Mouse (Mus musculus): ENCODE measurements around the gene Gpalpp1. TPM values are rescaled to one million over a fixed set of nuclear protein-coding genes. Genes with fewer than 3 reads are reported as not detected.

Gene Gpalpp1
- polyA plus RNA-seq (2015; fragmentation: Nextera tagmentation; extraction: Ambion mirVana), result 9.7 and 10.0 TPM in 2 replicates

DNA sequence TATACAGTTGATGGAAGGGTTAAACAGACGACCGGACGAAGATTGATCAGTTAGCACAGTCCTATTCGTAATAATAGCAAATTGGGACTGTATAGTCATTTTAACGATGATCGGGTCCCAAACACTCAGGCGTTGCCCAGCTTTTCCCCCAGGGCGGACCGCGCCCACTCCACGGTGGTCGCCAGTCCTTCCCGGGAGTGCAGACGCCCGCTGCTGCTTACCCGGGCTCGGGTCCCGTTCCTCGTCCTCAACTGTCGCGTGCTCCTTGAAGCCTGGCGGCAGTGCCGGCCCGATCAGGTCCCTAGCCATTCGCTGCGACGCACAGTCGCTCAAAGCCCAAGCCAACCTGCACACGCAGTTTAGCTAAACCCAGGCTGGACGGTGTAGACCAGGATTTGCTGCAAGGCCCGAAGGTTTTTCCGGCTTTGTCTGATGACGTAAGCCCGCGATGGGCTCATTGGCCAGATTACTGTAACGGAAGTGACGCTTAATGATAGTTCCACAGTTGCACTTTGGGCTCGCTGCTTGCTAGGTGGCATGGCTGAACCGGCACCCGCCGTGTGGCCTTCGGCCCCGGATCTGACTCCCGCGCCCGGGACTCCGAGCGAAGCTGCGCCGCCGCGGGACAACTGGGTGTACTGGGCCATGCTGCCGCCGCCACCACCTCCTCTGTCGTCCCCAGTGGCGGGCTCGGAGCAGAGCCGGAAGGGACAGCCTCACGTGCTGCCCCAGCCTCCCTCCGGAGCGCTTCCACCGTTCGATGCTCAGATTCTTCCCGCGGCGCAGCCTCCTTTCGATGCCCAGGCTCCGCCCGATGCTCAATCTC lies at the start of gene Gpalpp1, which contains the start of gene Nufip1:
Gpalpp1 (minus strand) TSS at position 365 of the 826 bp plus-strand sequence.
Nufip1 (plus strand) TSS at position 496 of the 826 bp plus-strand sequence.
- WGBS, result under 1% methylated on average over 68 of the region's 69 CpGs
- H3K27me3 ChIP-seq (ENCODE audit: insufficient read depth, low read length), result no peaks in the 10 kb centered on the region
- no peaks in the 10 kb centered on the region for H3K9me3 ChIP-seq (replicated peaks; ENCODE audit: low read length)
- TF ChIP-seq CTCF (IDR thresholded peaks at IDR 0.05; ENCODE audit: low read depth), result 0 out of 2 replicates have a peak, but pooled peaks have one; percentile 2
- peak within 1 kb of the TSS; percentile 74 for H3K4me2 ChIP-seq (ENCODE audit: low read length)
- H3K4me1 ChIP-seq (replicated peaks; ENCODE audit: insufficient read depth, low read length), result peaks cover 14% of the 10 kb centered on the region
- ATAC-seq (replicated peaks; ENCODE audit: low FRiP score, low read depth), result peak; percentile 99
- peaks cover 8% of the 10 kb centered on the region; the same call in 1 of the 2 replicates for H3K36me3 ChIP-seq (ENCODE audit: insufficient read depth, low read length)
- peak within 1 kb of the TSS; percentile 95 for H3K4me3 ChIP-seq (replicated peaks; ENCODE audit: low read depth, low read length)
- DNase-seq (ENCODE audit: low spot score), result peak; percentile 98
- H3K27ac ChIP-seq, result peak within 1 kb of the TSS; percentile 89
- peak within 1 kb of the TSS; percentile 94 for H3K9ac ChIP-seq (ENCODE audit: low read depth, low read length)

- DNase-seq (ENCODE audit: low spot score) (no peak), ATAC-seq (replicated peaks; ENCODE audit: low FRiP score, low read depth) (no peak)
- no peaks in the 10 kb centered on the region for H3K27me3 ChIP-seq (ENCODE audit: insufficient read depth, low read length)
- TF ChIP-seq CTCF (IDR thresholded peaks at IDR 0.05; ENCODE audit: low read depth), result no peak
- H3K4me1 ChIP-seq (replicated peaks; ENCODE audit: insufficient read depth, low read length), result no peaks in the 10 kb centered on the region
- H3K9ac ChIP-seq (ENCODE audit: low read depth, low read length), result no peak overlapping the region
- no peak overlapping the region for H3K27ac ChIP-seq
- no peaks in the 10 kb centered on the region for H3K36me3 ChIP-seq (ENCODE audit: insufficient read depth, low read length)
- H3K4me3 ChIP-seq (replicated peaks; ENCODE audit: low read depth, low read length), result no peak overlapping the region
- no peaks in the 10 kb centered on the region for H3K9me3 ChIP-seq (replicated peaks; ENCODE audit: low read length)
- WGBS, result 61% methylated on average over 5 of the region's 5 CpGs
- no peak overlapping the region for H3K4me2 ChIP-seq (ENCODE audit: low read length)
Observed at GRCm38 (mm10) chr14:76158192-76158785, 47.7 kb upstream of the Gpalpp1 start.

DNA sequence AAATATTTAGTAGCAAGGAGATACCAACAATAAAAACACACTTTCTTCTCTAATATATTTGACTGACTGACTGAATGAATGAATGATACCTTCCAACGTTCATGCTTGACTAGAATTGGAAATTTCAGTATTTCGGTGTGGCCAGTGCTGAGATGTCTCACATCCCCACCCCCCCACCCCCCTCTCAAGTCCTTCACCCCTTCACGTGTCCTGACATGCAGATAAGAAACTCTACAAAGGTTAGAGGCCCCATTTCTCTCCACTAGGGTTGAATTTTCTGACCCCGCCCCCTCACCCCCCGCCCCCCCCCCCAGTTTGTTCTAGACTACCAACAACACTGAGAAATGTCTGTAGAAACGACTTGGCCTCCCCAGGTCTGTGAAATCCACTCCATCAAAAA lies 43.3 kb upstream of the Gpalpp1 start:
- WGBS, result 20% methylated on average over 6 of the region's 6 CpGs

DNA sequence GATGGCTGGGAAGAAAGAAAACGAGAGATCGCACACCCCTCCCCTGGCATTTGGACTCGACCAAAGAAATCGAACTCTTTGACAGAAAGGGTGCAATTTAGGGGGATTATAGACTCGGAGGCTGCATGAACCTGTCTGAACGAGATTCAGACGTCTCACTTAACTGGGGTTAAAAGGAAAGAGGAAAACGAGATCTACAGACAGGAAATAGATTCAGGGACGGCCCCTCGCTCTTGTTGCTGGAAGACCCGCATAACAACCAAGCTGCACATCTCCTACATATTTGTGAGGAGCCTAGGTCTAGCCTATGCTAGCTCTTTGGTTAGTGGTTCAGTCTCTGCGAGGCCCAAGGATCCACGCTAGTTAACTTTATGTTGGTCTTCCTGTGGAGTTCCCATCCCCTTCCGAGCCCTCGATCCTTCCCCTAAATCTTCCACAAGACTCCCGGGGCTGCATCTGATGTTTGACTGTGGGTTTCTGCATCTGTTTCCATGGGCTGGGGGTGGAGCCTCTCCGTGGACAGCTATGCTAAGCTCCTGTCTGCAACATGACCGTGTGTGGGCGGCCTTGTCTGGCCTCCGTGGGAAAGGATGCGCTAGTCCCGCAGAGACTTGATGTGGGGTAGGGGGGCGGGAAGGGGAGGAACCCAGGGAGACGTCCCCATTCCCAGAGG lies 42.6 kb upstream of the Gpalpp1 start:
- Histone ChIP-seq H3K4me2 (ENCODE audit: low read length) (peak overlapping the region; percentile 73), H3K27ac (peak overlapping the region; percentile 99), H3K27me3 (ENCODE audit: insufficient read depth, low read length) (no peaks in the 10 kb centered on the region), H3K4me1 (replicated peaks; ENCODE audit: insufficient read depth, low read length) (0 out of 2 replicates have a peak, but pooled peaks cover 9% of the 10 kb centered on the region), H3K36me3 (ENCODE audit: insufficient read depth, low read length) (no peaks in the 10 kb centered on the region), H3K9me3 (replicated peaks; ENCODE audit: low read length) (no peaks in the 10 kb centered on the region), H3K4me3 (replicated peaks; ENCODE audit: low read depth, low read length) (peak overlapping the region; percentile 21), H3K9ac (ENCODE audit: low read depth, low read length) (peak overlapping the region; percentile 29; the same call in 1 of the 2 replicates)
- 5% methylated on average over 24 of the region's 24 CpGs for WGBS
- TF ChIP-seq CTCF (IDR thresholded peaks at IDR 0.05; ENCODE audit: low read depth), result no peak
- ATAC-seq (replicated peaks; ENCODE audit: low FRiP score, low read depth) (0 out of 2 replicates have a peak, but pooled peaks have one; percentile 3), DNase-seq (ENCODE audit: low spot score) (peak; percentile 68)

More for the DNA sequence above, 43.3 kb upstream of the Gpalpp1 start:
- ATAC-seq (replicated peaks; ENCODE audit: low FRiP score, low read depth), result no peak
- Histone ChIP-seq H3K27me3 (ENCODE audit: insufficient read depth, low read length) (no peaks in the 10 kb centered on the region), H3K9me3 (replicated peaks; ENCODE audit: low read length) (no peaks in the 10 kb centered on the region), H3K4me2 (ENCODE audit: low read length) (no peak overlapping the region), H3K36me3 (ENCODE audit: insufficient read depth, low read length) (no peaks in the 10 kb centered on the region), H3K4me3 (replicated peaks; ENCODE audit: low read depth, low read length) (no peak overlapping the region), H3K27ac (no peak overlapping the region), H3K9ac (ENCODE audit: low read depth, low read length) (no peak overlapping the region; the same call in 1 of the 2 replicates), H3K4me1 (replicated peaks; ENCODE audit: insufficient read depth, low read length) (0 out of 2 replicates have a peak, but pooled peaks cover 9% of the 10 kb centered on the region)
- no peak for DNase-seq (ENCODE audit: low spot score)
- TF ChIP-seq CTCF (IDR thresholded peaks at IDR 0.05; ENCODE audit: low read depth), result no peak

- Histone ChIP-seq H3K9ac (ENCODE audit: low read depth, low read length) (peak overlapping the region; percentile 93), H3K4me1 (replicated peaks; ENCODE audit: insufficient read depth, low read length) (0 out of 2 replicates have a peak, but pooled peaks cover 9% of the 10 kb centered on the region), H3K4me3 (replicated peaks; ENCODE audit: low read depth, low read length) (peak overlapping the region; percentile 80), H3K27ac (peak overlapping the region; percentile 99), H3K9me3 (replicated peaks; ENCODE audit: low read length) (no peaks in the 10 kb centered on the region), H3K36me3 (ENCODE audit: insufficient read depth, low read length) (no peaks in the 10 kb centered on the region), H3K4me2 (ENCODE audit: low read length) (peak overlapping the region; percentile 73), H3K27me3 (ENCODE audit: insufficient read depth, low read length) (no peaks in the 10 kb centered on the region)
- DNase-seq (ENCODE audit: low spot score), result peak; percentile 97
- peak; percentile 65 for TF ChIP-seq CTCF (IDR thresholded peaks at IDR 0.05; ENCODE audit: low read depth)
- WGBS, result under 1% methylated on average over 41 of the region's 41 CpGs
- ATAC-seq (replicated peaks; ENCODE audit: low FRiP score, low read depth), result peak; percentile 87
Observed at GRCm38 (mm10) chr14:76152162-76153002, 41.8 kb upstream of the Gpalpp1 start.
